Mouse (Mus musculus) c-Kit-negative CD71-positive TER-119-positive erythroid progenitor cells, embryonic 14.5 days (primary cell): ENCODE measurements around the gene D5Ertd579e.
A peak's percentile ranks its signal among the peaks of the same experiment; 100 is the strongest.

Experiments
- DNase-seq: peaks from one replicate; pipeline ENCODE4 v3.0.0-alpha.2; 2013; ENCODE audit warnings: low read depth, low spot score

D5Ertd579e gene

DNA sequence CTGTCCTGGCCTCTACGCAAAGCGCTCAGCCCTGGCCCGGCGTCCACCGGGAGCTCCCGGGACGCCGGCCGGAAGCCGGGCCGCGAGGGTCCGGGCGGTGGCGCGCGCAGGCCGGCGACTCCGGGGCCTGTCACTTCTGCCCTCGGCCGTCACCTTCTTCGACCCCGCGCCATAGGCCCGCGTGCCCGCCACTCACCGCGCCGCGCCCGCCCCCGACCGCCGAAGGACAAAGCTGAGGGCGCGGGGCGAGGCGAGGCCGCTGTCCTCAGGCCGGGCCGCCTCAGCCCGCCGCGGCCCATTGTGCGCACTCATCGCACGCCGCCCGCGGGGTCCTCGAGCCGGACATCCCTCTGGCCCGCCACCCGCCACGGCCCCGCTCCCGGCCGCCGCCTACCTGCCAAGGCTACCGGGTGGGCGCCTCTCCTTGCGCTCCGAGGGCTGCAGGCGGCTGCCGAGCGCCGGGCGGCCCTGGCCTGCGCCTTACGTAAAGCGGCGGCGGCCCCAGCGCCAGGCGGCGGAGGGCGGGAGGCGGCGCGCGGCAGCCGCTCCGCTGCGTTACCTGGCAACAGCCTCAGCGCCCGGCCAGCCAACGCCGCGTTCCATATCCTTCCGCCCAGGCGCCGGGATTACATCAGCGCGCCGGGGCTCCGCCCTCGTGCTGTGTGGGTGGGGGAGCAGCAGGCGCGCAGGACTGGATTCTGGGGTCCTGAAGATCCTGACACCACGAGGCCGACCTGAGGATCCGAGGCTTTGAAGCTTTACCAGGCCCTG lies at the start of gene D5Ertd579e:
Gene D5Ertd579e (minus strand): TSS at position 564 of the 771 bp plus-strand sequence.
- DNase-seq, result peak; percentile 83

DNA sequence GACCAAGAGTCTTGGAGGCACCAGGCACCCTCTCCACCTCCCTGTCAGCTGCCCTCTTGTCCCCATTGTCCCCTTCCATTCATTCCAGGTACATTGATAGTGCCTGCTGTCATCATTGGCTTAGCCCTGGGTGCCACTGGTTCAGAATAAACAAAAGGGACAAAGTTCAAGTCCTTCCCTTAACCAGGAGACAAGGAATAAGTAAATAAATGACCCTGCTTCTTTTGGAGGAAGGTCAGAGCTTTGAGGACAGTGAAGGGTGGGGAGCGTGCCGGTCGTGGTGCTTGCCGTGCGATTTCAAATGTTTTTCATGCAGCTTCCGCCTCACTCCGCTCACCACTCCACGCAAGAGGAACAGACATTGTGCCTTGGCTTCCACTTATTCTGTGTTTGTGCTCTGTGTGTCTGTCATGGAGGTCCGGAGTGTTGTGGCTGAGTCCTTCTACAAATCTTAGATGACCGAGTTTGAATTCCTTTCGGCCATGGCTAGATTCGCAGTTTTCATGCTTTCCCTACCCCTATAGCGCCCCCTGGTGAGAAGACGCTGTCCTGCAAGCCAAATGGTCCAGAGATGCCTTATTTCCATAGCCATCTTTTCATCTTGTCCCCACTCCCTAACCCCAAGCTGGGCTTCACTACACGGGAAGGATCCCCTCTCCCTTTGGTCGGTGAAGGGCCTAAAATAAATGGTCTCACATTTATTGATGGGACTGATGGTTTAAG lies 46.5 kb upstream of the D5Ertd579e start:
- DNase-seq, result peak; percentile 78

DNA sequence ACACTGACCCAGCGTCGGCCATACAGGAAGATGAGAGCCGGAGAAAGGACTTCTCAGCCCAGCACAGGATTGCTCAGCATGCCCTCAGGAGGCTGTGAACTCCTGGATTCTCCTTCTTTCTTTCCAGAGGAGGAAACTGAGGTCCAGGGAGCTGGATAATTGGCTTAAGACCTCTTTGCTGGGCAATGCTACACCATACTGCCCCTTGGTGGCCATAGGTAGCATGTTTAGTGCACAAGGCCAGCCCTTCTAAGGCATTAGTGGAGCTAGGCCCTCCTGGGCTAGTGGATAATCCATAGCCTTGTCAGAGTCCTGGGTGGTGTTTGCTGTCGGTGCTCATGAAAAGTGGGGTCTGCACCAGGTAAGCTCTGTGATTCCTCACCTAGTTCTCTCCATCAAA lies 44.0 kb upstream of the D5Ertd579e start:
- DNase-seq, result no peak

- DNase-seq, result no peak
Observed at GRCm38 (mm10) chr5:36738799-36739615, 43.2 kb upstream of the D5Ertd579e start.

DNA sequence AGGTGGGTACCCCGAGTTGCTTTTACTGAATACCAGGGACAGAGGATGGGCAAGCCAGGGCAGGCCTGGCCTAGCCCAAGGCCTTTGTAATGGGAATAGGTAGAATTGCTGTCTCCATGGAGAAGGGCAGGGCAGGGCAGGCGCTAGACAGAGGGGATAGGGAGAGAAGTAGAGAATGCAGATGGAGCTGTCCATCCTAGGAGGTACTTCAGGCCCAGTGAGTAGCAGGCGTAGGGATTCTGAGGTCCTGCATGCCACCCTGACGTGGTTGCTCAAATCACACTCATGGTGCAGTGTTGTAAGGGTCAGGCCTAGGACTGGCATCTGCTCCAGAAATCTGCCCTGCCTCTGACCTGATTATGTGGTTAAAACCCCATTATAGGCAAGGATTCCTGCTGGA lies 41.9 kb upstream of the D5Ertd579e start:
- no peak for DNase-seq

- DNase-seq, result peak; percentile 95
Observed at GRCm38 (mm10) chr5:36736009-36736408, 40.2 kb upstream of the D5Ertd579e start.

DNA sequence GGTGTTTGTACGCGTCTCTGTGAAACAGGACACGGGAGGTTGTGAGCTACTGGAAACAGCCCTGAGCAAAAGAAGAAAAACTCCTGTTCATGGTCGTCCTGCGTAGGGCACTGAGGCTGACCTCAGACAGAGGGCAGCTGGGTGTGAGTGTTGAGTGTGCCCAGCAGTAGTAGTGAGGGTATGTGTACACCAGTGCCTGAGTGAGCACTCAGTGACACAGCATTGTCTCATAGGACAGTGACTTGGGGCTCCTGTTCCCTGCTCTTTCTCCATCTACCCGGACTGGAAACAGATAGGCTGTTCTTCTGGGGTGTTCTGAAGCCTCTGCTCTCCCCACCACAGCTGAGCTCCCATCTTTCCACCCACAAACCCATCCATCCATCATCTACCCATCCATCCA lies 39.3 kb upstream of the D5Ertd579e start:
- DNase-seq, result no peak

DNA sequence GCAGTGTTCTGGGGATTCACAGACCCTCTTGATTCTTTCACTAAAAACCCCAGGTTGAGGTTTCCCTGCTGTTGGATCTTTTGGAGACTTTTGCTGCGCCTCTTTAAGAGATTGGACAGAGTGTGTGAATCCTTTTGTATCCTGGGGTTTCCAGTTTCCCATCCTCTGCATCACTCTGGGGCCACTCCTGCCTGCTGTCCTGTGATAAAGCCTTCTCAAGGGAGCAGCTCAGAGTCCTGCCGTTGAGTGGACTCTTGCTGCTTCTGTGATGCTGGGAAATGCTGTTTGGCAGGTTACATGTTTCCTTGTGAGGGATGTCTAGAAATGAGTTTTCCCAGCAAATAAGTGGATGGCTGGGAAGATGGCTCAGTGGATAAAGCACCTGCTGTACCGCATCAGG lies 37.6 kb upstream of the D5Ertd579e start:
- peak; percentile 74 for DNase-seq

DNA sequence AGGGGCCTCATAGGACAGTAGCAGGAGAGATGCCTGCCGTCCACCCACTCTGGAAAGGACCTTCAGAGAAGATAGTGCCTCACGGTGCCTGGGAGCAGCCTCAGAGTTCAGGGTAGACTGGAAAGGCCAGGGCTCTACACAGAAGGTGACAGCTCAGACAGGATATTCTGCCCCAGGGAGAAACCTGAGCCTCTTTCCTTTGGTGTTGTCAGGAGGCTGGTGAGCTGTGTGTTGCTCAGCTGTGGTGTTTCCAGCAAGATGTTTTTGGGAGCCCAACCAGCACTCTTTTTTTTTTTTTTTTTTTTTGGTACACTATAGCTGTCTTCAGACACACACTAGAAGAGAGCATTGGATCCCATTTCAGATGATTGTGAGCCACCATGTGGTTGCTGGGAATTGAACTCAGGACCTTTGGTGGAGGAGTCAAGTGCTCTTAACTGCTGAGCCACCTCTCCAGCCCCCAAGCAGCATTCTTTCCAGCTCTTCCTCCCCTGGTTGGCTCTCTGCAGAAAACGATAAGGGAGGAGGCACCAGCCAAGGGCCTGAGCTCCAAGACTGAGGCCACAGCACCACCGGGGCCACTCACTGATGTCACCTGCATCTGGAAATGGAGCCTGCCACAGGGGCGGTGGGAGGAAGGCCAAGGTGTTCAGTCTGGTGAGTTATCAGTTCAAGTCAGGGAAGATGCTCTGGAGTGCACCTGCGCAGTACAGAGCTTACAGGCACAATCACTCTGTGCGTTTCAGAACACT lies 36.3 kb upstream of the D5Ertd579e start:
- DNase-seq, result peak; percentile 65

GRCm38 (mm10) chr5:36730689-36731088 lies 34.9 kb upstream of the D5Ertd579e start:
- DNase-seq, result no peak

DNA sequence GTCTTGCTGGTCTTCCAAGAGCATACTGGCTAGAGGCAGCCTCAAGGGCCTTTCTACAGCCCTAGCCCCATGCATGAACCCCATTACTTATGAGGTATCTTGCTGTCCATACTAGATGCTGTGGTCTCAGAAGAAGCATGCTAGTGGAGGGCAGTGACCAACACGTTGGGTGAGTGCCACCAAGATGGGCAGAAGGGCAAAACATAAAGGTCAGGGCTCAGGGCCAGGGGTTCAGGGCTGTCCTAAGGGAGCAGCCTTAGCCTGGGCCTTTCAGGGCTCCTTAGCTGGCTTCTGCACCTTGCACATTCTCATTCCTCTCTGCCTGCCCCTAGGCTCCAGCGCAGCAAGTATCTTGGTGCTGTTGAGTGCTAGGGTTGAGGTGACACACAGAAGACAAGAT lies 34.1 kb upstream of the D5Ertd579e start:
- DNase-seq, result no peak

GRCm38 (mm10) chr5:36729086-36729473 lies 33.3 kb upstream of the D5Ertd579e start:
- no peak for DNase-seq

GRCm38 (mm10) chr5:36728403-36729085 lies 32.7 kb upstream of the D5Ertd579e start:
- DNase-seq, result no peak

- no peak for DNase-seq
Observed at GRCm38 (mm10) chr5:36727776-36728175, 32.0 kb upstream of the D5Ertd579e start.

DNA sequence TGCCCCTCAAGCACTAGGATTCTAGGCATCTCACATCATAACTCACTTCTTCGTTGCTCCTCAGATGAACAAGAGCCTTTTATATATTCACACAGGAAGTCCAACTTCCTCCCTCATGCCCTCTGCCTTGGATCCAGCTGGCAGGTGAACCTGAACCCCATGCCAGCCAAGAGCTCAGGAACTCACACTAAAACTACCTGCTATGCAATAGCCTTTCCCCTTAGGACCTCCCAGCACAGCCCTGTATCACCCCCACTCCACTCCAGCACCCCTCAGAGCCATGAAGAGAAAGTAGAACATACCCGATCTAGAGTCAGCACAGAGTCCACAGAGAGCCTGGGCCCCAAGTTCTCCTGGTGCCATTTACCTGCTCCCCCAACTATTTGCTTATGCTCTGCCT lies 31.3 kb upstream of the D5Ertd579e start:
- no peak for DNase-seq

- no peak for DNase-seq
Observed at GRCm38 (mm10) chr5:36726387-36726801, 30.6 kb upstream of the D5Ertd579e start.

DNA sequence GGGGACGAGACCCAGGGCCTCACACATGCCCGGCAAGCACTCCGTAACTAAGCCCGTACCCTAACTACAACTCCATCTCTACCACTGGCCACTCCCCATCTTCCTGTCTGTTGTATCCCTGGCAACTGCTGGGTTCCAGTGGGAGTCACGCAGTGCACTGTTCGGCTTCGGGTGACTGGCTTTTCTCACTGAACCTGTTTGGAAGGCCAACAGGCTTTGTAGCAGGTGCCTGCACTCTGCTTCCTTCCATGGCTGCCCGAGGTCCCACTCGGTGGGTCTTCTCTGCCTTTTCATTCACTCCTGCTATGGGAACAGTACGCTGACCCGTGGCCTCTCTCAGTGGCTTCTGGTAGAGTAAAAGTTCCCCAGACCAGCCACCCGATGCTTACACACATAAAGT lies 30.0 kb upstream of the D5Ertd579e start:
- no peak for DNase-seq

DNA sequence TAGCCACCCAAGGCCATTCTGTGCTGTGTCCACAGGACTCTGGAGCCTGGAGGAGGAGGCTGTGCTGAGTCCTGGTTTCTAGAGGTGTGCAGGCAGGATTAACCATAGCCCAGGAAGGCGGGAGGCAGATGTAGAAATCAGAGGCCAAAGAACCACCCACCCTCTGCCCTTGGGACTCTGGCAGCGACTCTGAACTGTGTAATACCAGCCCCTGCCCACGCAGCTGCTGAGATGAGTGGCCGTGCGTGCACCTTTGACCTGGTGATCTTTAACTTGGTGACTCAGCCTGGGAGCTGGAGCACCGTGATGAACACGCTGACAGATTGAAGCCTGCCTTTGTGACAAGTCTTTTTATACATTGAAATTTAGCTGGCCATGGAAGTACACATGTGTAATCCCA lies 28.4 kb upstream of the D5Ertd579e start:
- no peak for DNase-seq

GRCm38 (mm10) chr5:36723356-36723755 lies 27.5 kb upstream of the D5Ertd579e start:
- DNase-seq, result no peak

DNA sequence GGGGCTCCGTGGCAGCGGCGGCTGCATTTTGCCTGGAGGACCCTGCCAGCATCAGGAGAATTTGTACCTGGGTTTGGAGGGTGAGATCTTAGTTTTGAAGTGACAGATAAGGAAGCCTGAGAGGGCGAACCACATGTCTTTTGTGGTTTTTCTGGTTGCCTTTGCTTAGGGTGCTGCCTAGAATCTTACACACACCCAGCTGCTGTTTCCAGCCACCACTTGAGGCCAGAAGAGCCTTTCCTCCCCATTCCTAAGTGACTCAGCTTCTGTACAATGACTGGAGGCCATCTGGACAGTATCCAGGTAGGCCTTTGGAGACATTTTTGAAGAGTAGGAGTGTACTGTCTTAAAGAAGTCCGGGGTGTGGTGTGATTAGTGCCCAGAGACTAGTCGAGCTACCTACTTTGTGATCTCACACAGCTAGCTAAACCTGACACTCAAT lies 26.6 kb upstream of the D5Ertd579e start:
- DNase-seq, result no peak
